Mouse (Mus musculus) heart, adult 18-20 months (tissue): ENCODE measurements around the gene Hmgn3. TPM values are rescaled to one million over a fixed set of nuclear protein-coding genes. Genes with fewer than 3 reads are reported as not detected.

Experiments used
- DNase-seq, 2 experiments: peaks; one replicate each; pipeline ENCODE4 v3.0.0; 2021 to 2022; ENCODE audit warnings: mixed read lengths in 1 of 2
- total RNA-seq, 2 experiments: library from RNA; stranded (reverse); gene quantifications; 2 replicates each; pipeline ENCODE4 v1.2.3; 2021

Gene Hmgn3
- total RNA-seq, 2 experiments from 2014 or later: 7.6 to 8.2 TPM

- no peak for DNase-seq
Measured at GRCm38 (mm10) chr9:83100786-83101185, 45.7 kb downstream of the Hmgn3 start.

- DNase-seq: no peak
Measured at GRCm38 (mm10) chr9:83098652-83099307, 47.7 kb downstream of the Hmgn3 start.

GRCm38 (mm10) chr9:83097816-83098215 lies 48.7 kb downstream of the Hmgn3 start:
- DNase-seq: peak; percentile 27 to 51

GRCm38 (mm10) chr9:83094649-83095336 lies 51.7 kb downstream of the Hmgn3 start:
- no peak for DNase-seq

GRCm38 (mm10) chr9:83083790-83084469 lies 62.6 kb downstream of the Hmgn3 start:
- no peak for DNase-seq

GRCm38 (mm10) chr9:83083091-83083490 lies 63.4 kb downstream of the Hmgn3 start:
- no peak for DNase-seq

- DNase-seq: no peak
Measured at GRCm38 (mm10) chr9:83082296-83082695, 64.2 kb downstream of the Hmgn3 start.

GRCm38 (mm10) chr9:83079724-83080123 lies 66.8 kb downstream of the Hmgn3 start:
- no peak for DNase-seq

- peak; percentile 10 to 14 for DNase-seq
Measured at GRCm38 (mm10) chr9:83068246-83068645, 78.2 kb downstream of the Hmgn3 start.

GRCm38 (mm10) chr9:83061289-83061688 lies 85.2 kb downstream of the Hmgn3 start:
- no peak for DNase-seq

Other genes starting within 250 kb of the Hmgn3 start
- 10 to 100 TPM; 25.5 to 31.3 TPM for gene Phip, start 171.2 kb downstream of the Hmgn3 start, total RNA-seq